Mouse (Mus musculus) intestine, postnatal 0 days (tissue): ENCODE measurements around the gene Nhp2. TPM values are rescaled to one million over a fixed set of nuclear protein-coding genes. Genes with fewer than 3 reads are reported as not detected.

Experiments
- ATAC-seq: fragments of 200-750 bp; cut with Nextera tagmentation; 2 replicates; pipeline ENCODE4 v1.8.0; 2017; ENCODE audit warnings: mild to moderate bottlenecking, moderate TSS enrichment, moderate library complexity
- H3K27ac ChIP-seq: fragments of 300-500 bp; sonication (generic); 2 replicates; pipeline ENCODE4 v1.5.1; 2014; ENCODE audit warnings: mild to moderate bottlenecking, low read depth, low read length, moderate library complexity
- H3K27me3 ChIP-seq: fragments of 300-500 bp; sonication (generic); replicated peaks from 2 replicates; pipeline ENCODE4 v1.6.1; 2014; ENCODE audit warnings: low read length, mixed read lengths; ENCODE audit not compliant: control insufficient read depth, insufficient read depth
- H3K36me3 ChIP-seq: fragments of 300-500 bp; sonication (generic); 2 replicates; pipeline ENCODE4 v1.6.1; 2014; ENCODE audit warnings: mild to moderate bottlenecking, moderate library complexity; ENCODE audit not compliant: control insufficient read depth, insufficient read depth
- H3K4me1 ChIP-seq: fragments of 300-500 bp; sonication (generic); replicated peaks from 2 replicates; pipeline ENCODE4 v1.6.1; 2014; ENCODE audit warnings: antibody characterized with exemption, low read length, mixed read lengths; ENCODE audit not compliant: control insufficient read depth, insufficient read depth
- H3K4me2 ChIP-seq: fragments of 300-500 bp; sonication (generic); replicated peaks from 2 replicates; pipeline ENCODE4 v1.6.1; 2014; ENCODE audit warnings: low read depth, mild to moderate bottlenecking, moderate library complexity
- H3K4me3 ChIP-seq: fragments of 300-500 bp; sonication (generic); 2 replicates; pipeline ENCODE4 v1.5.1; 2014; ENCODE audit warnings: low read depth, low read length
- H3K9ac ChIP-seq: fragments of 300-500 bp; sonication (generic); 2 replicates; pipeline ENCODE4 v1.6.1; 2014; ENCODE audit warnings: mild to moderate bottlenecking, low read depth, low read length
- H3K9me3 ChIP-seq: fragments of 300-500 bp; sonication (generic); 2 replicates; pipeline ENCODE4 v1.6.1; 2016; ENCODE audit warnings: mixed run types; ENCODE audit not compliant: control insufficient read depth
- CTCF ChIP-seq: sonication (generic); IDR thresholded peaks from 2 replicates; pipeline ENCODE4 v1.5.1; 2016; ENCODE audit warnings: low read depth, mild to moderate bottlenecking, control low read depth, antibody characterized with exemption, moderate library complexity
- WGBS: fragments of 180-500 bp; shearing (Covaris S2); extraction: QIAGEN DNeasy Blood & Tissue Kit; methylation state at CpG from one replicate; pipeline ENCODE4 v1.1.7; 2014; 5-methylcytosine and 5-hydroxymethylcytosine counted together
- polyA plus RNA-seq: library from polyadenylated mRNA; unstranded; fragments of >200 nt; fragmentation: Nextera tagmentation; extraction: Ambion mirVana; gene quantifications from 2 replicates; pipeline ENCODE4 v1.2.1, GENCODE M21; 2015

Nhp2 gene
- polyA plus RNA-seq, 1 experiment from 2014 or later = 101 TPM

- no peaks in the 10 kb centered on the region for H3K4me1 ChIP-seq
- no peaks in the 10 kb centered on the region for H3K27me3 ChIP-seq
- no peak for TF ChIP-seq CTCF
- H3K4me3 ChIP-seq = no peak overlapping the region
- peaks cover 75% of the 10 kb centered on the region for H3K36me3 ChIP-seq
- no peak overlapping the region for H3K27ac ChIP-seq
- no peak for ATAC-seq
- H3K9me3 ChIP-seq = no peaks in the 10 kb centered on the region
- no peak overlapping the region for H3K9ac ChIP-seq
- H3K4me2 ChIP-seq = no peak overlapping the region
- 25% methylated on average over 7 of the region's 7 CpGs for WGBS
Measured at GRCm38 (mm10) chr11:51591168-51591567, 28.4 kb upstream of the Nhp2 start.

GRCm38 (mm10) chr11:51591915-51592314 is 27.6 kb upstream of the Nhp2 start:
- Histone ChIP-seq H3K4me3 (no peak overlapping the region), H3K36me3 (peaks cover 82% of the 10 kb centered on the region), H3K4me1 (no peaks in the 10 kb centered on the region), H3K9ac (no peak overlapping the region), H3K27me3 (no peaks in the 10 kb centered on the region), H3K4me2 (no peak overlapping the region), H3K27ac (no peak overlapping the region), H3K9me3 (no peaks in the 10 kb centered on the region)
- WGBS = 87% methylated on average over 7 of the region's 7 CpGs
- no peak for ATAC-seq
- no peak for TF ChIP-seq CTCF

DNA sequence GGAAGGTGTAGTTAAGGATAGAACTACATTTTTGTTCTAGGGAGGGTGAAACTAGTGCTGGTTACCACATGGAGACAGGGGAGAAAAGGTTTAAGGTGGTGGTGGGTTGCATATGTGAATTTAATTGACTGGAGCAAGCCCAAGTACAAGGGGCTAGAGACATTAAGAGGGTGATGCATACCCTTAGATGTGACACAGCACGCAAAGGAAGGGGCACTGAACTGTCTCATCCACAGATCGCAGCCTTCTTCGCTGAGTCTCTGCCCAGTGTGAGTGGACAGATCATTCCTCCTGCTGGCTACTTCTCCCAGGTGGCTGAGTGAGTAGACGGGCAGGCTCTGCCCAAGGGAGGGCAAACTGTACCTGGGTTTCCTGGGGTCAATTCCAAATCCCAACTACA is 26.2 kb upstream of the Nhp2 start:
- no peak for TF ChIP-seq CTCF
- no peak overlapping the region for H3K9ac ChIP-seq
- H3K4me2 ChIP-seq = no peak overlapping the region
- H3K4me3 ChIP-seq = no peak overlapping the region
- H3K9me3 ChIP-seq = no peaks in the 10 kb centered on the region
- H3K4me1 ChIP-seq = no peaks in the 10 kb centered on the region
- peaks cover 84% of the 10 kb centered on the region for H3K36me3 ChIP-seq
- no peak for ATAC-seq
- no peaks in the 10 kb centered on the region for H3K27me3 ChIP-seq
- H3K27ac ChIP-seq = peak overlapping the region; percentile 8; the same call in 1 of the 2 replicates
- 92% methylated on average over 4 of the region's 4 CpGs for WGBS

- Histone ChIP-seq H3K9ac (no peak overlapping the region), H3K27ac (0 out of 2 replicates have a peak overlapping the region, but pooled peaks have one; percentile 8), H3K4me1 (no peaks in the 10 kb centered on the region), H3K4me2 (no peak overlapping the region), H3K9me3 (no peaks in the 10 kb centered on the region), H3K27me3 (no peaks in the 10 kb centered on the region), H3K36me3 (peaks cover 84% of the 10 kb centered on the region), H3K4me3 (no peak overlapping the region)
- ATAC-seq = no peak
- WGBS = 87% methylated on average over 6 of the region's 6 CpGs
- no peak for TF ChIP-seq CTCF
Measured at GRCm38 (mm10) chr11:51593849-51594248, 25.7 kb upstream of the Nhp2 start.

DNA sequence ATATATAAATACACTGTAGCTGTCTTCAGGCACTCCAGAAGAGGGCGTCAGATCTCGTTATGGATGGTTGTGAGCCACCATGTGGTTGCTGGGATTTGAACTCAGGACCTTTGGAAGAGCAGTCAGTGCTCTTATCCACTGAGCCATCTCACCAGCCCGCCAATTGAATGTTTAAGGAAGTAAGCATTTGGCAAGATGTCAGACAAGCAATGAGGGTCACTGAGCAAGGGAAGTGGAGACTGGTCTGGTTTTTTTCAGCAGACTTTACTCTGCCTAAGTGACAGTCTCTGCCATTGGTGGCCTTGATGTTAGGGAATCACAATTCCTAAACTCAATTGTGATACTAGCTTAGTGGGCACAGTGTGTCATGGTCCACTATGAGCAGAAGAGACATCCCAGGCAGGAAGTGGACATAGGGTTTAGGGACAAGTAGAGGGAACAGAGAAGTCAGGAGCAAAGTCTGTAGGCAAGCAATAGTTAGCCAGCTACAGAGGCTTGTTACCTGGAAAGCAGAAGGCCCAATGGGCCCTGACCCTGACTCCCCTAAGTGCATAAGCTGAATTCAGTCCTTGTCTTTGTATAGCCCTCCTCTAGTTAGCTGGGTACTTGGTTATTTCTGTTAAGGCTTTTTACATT is 24.7 kb upstream of the Nhp2 start:
- Histone ChIP-seq H3K9me3 (no peaks in the 10 kb centered on the region), H3K36me3 (peaks cover 85% of the 10 kb centered on the region), H3K4me3 (no peak overlapping the region), H3K4me2 (no peak overlapping the region), H3K27me3 (no peaks in the 10 kb centered on the region), H3K4me1 (no peaks in the 10 kb centered on the region), H3K9ac (no peak overlapping the region), H3K27ac (no peak overlapping the region)
- peak; percentile 5; the same call in 1 of the 2 replicates for ATAC-seq
- WGBS = 47% methylated on average over 3 of the region's 3 CpGs
- no peak for TF ChIP-seq CTCF

DNA sequence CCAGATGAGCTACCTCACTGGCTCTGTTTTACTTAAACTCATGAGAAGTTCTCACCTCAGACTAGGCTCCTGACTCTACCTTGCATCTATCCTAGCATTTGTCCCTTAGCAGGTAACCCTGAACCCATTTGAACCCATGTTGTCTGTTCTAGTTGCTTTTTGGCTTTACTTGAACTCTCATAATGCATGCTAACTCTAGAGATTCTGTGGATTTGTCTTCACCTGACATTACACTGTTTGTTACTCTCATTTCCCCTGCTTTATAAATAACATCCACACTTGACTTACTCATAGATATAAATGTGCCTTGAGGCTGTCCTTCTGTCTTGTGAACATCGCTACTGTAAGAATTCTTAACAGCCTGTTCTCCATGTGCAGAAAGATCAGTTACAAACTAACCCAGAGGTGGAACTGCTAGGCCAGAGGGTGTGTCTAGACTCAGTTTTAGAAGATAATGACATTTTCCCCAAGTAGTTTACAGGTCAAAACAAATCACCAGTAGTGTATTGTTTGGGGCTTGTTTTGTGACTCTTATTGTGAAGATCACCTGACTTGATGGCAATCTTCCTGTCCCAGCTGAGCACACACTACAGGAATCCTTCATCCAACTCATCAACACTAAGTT is 24.0 kb upstream of the Nhp2 start:
- H3K9me3 ChIP-seq = no peaks in the 10 kb centered on the region
- no peak overlapping the region for H3K27ac ChIP-seq
- no peak overlapping the region for H3K4me2 ChIP-seq
- no peaks in the 10 kb centered on the region for H3K27me3 ChIP-seq
- TF ChIP-seq CTCF = no peak
- ATAC-seq = no peak
- H3K36me3 ChIP-seq = peaks cover 87% of the 10 kb centered on the region
- 82% methylated on average over 1 of the region's 1 CpGs for WGBS
- H3K4me3 ChIP-seq = no peak overlapping the region
- H3K4me1 ChIP-seq = no peaks in the 10 kb centered on the region
- H3K9ac ChIP-seq = no peak overlapping the region
